Mouse (Mus musculus): ENCODE measurements at regions not wholly inside any gene's neighbourhood (a gene's known extent, or its start where the extent isn't known, plus 50 kb on each side); places are given as distances from the start of the nearest gene placed in this dataset.

DNA sequence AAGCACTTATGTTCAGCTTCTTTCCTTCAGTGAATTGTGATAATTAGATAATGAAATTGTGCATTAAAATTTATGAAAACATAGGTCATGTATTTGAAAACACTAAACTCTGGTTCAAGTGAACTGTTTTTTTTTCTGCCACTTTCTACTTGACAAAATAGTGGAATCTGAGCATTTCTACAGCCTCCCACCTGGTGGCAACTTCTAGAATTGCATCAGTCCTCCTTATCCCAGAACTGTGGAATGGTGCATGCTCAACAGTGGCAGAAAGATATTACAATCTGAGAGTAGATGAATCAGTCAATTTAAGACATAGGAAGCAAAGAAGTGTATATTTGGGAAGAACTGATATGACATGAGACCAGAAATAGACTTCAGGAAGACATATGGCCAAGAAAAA, 84.1 kb upstream of the Gm28269 start:
- DNase-seq (ENCODE audit: low spot score in 2 of 2), result peak; percentile 1 to 9

- DNase-seq (ENCODE audit: low spot score in 2 of 2), result no peak
These were observed 64.3 kb upstream of the Gm28269 start for GRCm38 (mm10) chrX:21809212-21809611.

DNA sequence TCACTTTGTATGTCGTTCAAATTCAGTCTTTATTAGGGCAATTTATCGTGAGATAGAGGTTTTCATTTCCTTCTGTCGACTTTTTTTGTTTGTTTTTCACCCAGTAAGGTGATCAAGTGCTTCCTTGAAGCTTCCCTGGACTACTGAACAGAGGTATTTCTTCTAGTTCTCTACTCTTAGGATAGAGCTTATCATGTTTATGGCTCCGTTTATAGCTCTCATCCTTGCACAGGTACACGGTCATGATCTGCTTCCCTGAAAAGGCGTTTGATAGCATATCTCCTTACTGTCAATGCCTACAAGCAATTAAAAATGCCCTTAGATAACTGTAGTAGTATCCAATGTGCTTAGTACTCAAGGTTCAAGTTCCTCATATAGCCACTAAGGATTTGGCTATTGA, 56.9 kb upstream of the Gm28269 start:
- no peak for DNase-seq (ENCODE audit: low spot score in 2 of 2)
